Mouse (Mus musculus): ENCODE data around the gene Nthl1. TPM values are rescaled to one million over a fixed set of nuclear protein-coding genes. Genes with fewer than 3 reads are reported as not detected.

Gene Nthl1
- polyA plus RNA-seq, 1 experiment = 7.7 TPM

DNA sequence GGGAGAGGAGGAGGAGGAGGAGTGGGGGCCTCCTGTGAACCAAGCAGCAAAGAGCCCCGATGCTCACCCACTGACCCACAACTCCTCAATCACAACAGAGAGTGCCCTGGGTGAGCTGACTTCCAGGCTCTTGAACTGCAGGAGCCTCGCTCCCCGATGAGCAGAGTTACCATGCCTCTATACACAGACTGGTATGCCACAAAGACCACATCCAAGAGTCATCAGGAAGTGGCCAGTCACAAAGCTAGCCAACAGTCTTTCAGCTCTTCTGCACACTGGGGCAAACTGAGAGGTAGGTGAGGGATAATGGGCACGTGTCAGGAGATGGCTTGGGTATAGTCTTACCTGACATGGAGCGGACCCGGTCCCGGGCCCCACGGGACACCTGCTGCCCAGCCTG, 28.5 kb upstream of the Nthl1 start:
- Histone ChIP-seq H3K4me3 (ENCODE audit: insufficient read depth, low read depth, low read length) (no peak overlapping the region), H3K27ac (replicated peaks; ENCODE audit: low read depth, low read length) (no peak overlapping the region), H3K4me1 (ENCODE audit: control insufficient read depth, insufficient read depth, insufficient read length, low read length) (no peaks in the 10 kb centered on the region)

DNA sequence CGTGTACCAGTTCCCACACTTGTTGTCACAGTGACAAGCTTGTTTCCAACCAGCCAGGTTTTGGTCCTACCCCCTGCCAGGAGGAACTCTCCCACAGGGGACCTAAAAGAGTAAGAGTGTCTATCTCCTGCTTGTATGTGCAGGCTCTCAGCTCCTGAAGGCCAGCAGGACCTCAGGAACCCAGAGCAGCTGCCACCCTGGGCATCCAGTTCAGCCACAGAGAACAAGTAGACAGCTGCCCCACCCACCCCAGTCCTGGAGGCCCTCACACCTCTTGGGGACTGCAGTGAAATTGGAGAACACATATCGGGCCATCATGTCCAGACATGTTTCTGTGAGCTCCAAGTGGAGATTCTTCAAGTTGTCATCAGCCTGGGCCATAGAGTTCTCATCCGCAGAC, 27.9 kb upstream of the Nthl1 start:
- no peak overlapping the region for H3K27ac ChIP-seq (replicated peaks; ENCODE audit: low read depth, low read length)

DNA sequence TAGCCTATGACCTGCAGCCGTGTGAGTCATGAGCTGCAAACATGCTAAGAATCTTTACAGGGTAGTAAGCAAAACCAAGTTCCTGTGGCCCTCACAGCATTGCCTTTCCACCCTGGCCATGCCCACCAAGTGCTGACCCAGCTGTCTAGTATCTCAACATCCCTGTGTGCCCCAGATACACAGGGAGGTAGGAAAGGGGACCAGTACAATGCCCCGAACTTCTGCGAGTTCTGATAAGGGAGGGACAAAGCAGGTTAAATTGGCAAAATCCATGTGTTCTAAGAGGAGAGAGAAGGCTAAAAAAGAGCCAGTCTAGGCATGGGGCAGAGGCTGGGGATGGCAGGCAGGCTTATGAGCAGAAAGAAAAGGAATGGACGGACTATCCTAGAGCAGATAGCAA, 24.1 kb upstream of the Nthl1 start:
- H3K27ac ChIP-seq (replicated peaks; ENCODE audit: low read depth, low read length) = no peak overlapping the region
- H3K4me1 ChIP-seq (ENCODE audit: control insufficient read depth, insufficient read depth, insufficient read length, low read length) = no peaks in the 10 kb centered on the region
- H3K4me3 ChIP-seq (ENCODE audit: insufficient read depth, low read depth, low read length) = no peak overlapping the region

More for the DNA sequence above, 27.9 kb upstream of the Nthl1 start:
- H3K4me3 ChIP-seq (ENCODE audit: insufficient read depth, low read depth, low read length) = no peak overlapping the region
- no peaks in the 10 kb centered on the region for H3K4me1 ChIP-seq (ENCODE audit: control insufficient read depth, insufficient read depth, insufficient read length, low read length)

DNA sequence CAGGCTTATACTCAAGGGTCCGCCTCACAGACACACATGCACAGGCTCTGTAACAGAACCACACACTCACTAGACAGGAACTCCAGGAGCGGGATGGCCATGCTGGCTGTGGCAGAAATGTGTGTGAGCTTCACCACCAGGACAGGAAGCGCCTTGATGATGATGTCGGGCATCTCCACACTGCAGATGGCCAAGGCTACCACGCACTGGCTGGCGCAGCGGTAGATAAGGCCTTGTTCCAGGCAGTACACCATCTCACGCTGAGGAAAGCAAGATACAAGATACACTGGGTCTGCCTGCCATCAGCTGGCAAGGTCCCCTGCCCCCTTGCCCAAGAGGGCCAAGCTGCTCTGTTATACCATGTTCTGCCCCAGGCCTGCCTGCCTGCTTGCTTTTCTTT, 23.6 kb upstream of the Nthl1 start:
- H3K4me3 ChIP-seq (ENCODE audit: insufficient read depth, low read depth, low read length) = no peak overlapping the region
- no peak overlapping the region for H3K27ac ChIP-seq (replicated peaks; ENCODE audit: low read depth, low read length)
- H3K4me1 ChIP-seq (ENCODE audit: control insufficient read depth, insufficient read depth, insufficient read length, low read length) = no peaks in the 10 kb centered on the region

DNA sequence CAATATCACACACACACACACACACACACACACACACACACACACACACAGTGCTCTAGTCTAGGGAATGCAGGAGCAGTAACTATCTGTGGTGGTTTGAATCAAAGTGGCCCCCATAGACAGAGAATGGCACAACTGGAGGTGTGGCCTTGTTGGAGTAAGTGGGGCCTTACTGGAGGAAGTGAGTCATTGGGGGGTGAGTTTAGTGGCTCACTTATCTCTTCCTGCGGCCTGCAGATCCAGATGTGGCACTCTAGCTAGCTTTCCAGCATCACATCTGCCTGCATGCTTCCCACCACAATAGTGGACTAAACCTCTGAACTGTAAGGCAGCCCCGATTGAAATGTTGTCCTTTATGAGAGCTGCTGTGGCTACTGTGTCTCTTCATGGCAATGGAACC, 21.8 kb upstream of the Nthl1 start:
- H3K4me3 ChIP-seq (ENCODE audit: insufficient read depth, low read depth, low read length) = no peak overlapping the region
- no peak overlapping the region for H3K27ac ChIP-seq (replicated peaks; ENCODE audit: low read depth, low read length)
- H3K4me1 ChIP-seq (ENCODE audit: control insufficient read depth, insufficient read depth, insufficient read length, low read length) = no peaks in the 10 kb centered on the region

DNA sequence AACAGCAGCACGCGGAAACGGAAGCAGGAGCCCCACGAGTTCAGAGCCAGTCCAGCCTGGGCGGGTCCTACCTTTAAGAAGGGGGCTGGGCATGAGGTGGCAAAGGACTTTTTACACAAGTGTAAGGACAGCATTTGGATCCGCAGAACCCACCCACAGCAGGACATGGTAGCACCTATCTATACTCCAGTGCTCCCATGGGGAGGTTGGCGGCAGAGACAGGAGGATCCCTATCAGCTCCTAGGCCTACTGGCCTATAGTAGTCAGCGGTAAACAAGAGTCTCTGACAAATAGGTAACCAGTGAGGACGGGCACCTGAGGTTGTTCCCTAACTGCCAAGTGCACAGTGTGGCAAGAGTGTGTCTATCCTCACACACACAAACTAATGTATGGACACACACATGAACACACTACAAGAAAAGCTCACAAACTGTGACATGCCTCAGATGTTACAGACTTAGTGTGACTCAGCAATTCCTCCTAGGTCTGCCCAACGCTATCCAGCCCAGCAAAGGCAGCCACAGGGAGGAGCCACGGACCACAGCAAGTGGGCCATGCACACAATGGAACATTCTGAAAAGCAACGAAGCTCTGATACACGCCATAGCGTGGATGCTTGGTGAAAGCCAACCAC, 14.8 kb upstream of the Nthl1 start:
- Histone ChIP-seq H3K4me3 (ENCODE audit: insufficient read depth, low read depth, low read length) (no peak overlapping the region), H3K27ac (replicated peaks; ENCODE audit: low read depth, low read length) (no peak overlapping the region), H3K4me1 (ENCODE audit: control insufficient read depth, insufficient read depth, insufficient read length, low read length) (no peaks in the 10 kb centered on the region)

DNA sequence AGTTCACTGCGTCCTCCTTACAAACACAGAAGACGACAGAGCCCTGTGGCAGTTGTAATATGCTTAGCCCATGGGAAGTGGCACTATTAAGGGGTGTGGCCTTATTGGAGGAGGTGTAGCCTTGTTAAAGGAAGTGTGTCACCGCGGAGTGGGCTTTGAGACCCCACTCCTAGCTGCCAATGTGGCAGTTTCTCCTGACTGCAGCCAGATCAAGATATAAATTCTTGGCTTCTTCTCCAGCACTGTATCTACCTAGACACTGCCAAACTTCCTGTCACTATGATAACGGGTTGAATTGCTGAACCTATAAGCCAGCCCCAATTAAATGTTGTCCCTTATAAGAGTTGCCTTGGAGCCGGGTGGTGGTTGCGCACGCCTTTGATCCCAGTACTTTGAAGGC, 7.0 kb upstream of the Nthl1 start:
- H3K27ac ChIP-seq (replicated peaks; ENCODE audit: low read depth, low read length) = no peak overlapping the region
- no peaks in the 10 kb centered on the region for H3K4me1 ChIP-seq (ENCODE audit: control insufficient read depth, insufficient read depth, insufficient read length, low read length)
- no peak overlapping the region for H3K4me3 ChIP-seq (ENCODE audit: insufficient read depth, low read depth, low read length)

DNA sequence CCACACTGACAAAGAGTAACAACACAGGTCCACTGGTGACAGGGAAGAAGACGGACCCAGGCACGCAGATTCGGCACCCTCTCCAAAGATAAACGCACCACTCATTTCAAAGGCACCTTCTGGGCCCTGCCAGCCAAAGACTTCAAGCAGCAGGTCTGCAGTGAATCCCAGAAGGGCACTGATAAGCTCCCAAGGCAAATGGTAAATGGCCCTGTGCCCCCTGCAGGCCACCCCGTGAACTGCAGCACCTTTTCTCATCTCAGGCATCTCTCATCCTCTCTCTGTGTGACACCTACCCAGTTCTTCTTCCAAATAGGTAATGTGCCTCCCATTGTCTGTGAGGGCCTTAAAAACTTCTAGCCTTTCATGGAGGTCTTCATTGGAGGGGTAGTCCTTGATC, 3.8 kb upstream of the Nthl1 start:
- no peak overlapping the region for H3K27ac ChIP-seq (replicated peaks; ENCODE audit: low read depth, low read length)

DNA sequence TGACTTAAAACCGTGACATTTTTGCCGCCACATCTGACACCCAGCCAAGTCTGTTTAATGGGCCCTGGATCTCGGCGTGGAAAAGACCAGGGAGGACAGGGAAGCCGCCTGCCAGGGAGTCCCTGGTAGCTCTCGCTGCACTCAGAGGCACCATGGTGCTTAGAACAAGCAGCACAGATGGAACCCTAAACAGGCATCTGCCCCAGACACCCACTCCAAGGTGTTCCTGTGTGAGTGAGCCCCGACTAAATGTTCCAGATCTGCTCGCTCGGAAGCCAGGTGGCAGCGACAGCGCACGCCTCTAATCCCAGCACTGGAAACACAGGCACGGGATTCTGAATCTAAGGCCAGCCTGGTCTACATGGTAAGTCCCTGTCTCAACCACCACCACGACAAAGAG, 2.4 kb upstream of the Nthl1 start:
- no peak overlapping the region for H3K27ac ChIP-seq (replicated peaks; ENCODE audit: low read depth, low read length)
- H3K4me3 ChIP-seq (ENCODE audit: insufficient read depth, low read depth, low read length) = no peak overlapping the region
- H3K4me1 ChIP-seq (ENCODE audit: control insufficient read depth, insufficient read depth, insufficient read length, low read length) = peaks cover 14% of the 10 kb centered on the region

More for the DNA sequence above, 3.8 kb upstream of the Nthl1 start:
- peaks cover 8% of the 10 kb centered on the region; the same call in 1 of the 2 replicates for H3K4me1 ChIP-seq (ENCODE audit: control insufficient read depth, insufficient read depth, insufficient read length, low read length)
- H3K4me3 ChIP-seq (ENCODE audit: insufficient read depth, low read depth, low read length) = no peak overlapping the region

DNA sequence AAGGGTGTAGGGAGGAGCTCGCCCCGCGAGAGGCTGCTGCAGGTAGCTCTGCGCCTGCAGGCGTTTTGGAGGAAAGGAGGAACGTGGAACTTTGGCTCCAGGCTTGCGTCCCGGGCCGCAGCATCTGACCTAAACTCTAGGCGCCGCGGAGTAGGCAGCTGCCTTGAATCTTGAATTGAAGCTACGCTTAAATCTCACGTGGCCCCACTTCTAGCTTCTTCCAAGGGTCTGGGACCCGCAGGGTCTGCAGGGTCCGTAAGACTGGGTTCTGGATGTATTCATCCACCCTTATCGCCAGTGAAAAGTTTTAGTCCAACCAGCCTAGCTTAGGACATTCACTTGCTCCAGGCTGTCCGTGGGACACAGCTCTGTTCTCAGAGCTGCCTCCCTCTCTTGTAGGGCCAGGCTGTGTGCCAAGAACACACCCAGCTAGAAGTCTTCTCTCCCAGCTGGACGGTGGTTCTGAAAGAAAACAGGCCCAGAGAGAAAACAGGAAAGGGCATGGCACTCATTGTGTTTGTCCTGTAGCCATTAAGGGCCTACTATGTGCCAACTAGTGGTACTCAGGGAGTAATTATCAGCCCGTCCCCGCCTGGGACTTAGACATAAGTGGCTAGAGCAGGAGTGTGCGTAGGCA, 451 bp downstream of the Nthl1 start:
- peak overlapping the region; percentile 76 for H3K27ac ChIP-seq (replicated peaks; ENCODE audit: low read depth, low read length)
- peaks cover 22% of the 10 kb centered on the region for H3K4me1 ChIP-seq (ENCODE audit: control insufficient read depth, insufficient read depth, insufficient read length, low read length)
- peak overlapping the region; percentile 91 for H3K4me3 ChIP-seq (ENCODE audit: insufficient read depth, low read depth, low read length)

DNA sequence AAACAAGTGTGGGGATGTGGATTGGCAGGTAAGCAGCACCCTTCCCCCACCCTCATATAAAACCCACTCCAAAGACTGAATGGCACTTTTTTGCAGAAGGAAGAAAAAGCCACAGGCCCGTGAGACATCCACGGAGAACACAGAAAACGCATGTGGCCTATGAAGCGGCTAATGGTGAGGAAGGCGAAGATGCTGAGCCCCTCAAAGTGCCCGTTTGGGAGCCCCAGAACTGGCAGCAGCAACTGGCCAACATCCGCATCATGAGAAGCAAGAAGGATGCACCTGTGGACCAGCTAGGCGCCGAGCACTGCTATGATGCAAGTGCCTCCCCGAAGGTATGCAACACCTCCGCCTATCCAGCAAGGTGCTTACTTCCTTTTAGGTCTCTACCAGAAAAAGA, 1.4 kb downstream of the Nthl1 start:
- no peak overlapping the region for H3K4me3 ChIP-seq (ENCODE audit: insufficient read depth, low read depth, low read length)
- peaks cover 27% of the 10 kb centered on the region for H3K4me1 ChIP-seq (ENCODE audit: control insufficient read depth, insufficient read depth, insufficient read length, low read length)
- H3K27ac ChIP-seq (replicated peaks; ENCODE audit: low read depth, low read length) = peak overlapping the region; percentile 76

DNA sequence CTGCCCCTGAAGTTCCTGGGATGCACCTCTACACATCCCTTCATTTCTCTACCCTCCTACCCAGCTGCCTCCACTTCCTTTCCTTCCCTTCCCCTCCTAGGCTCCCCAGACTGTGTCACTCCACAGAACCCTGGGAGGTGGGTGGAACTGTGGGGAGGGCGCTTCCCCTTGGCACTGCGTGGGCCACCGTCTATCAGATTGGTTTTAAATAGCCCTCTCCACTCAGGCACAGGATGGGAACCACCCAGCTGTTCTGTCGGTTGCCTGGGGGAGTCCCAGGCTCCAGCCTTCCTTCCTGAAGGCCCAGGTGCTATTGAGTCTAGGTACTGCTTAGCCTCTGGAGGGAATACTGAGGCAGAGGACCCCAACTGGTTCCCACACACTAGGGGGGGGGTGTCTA, 2.5 kb downstream of the Nthl1 start:
- peaks cover 29% of the 10 kb centered on the region for H3K4me1 ChIP-seq (ENCODE audit: control insufficient read depth, insufficient read depth, insufficient read length, low read length)
- H3K27ac ChIP-seq (replicated peaks; ENCODE audit: low read depth, low read length) = peak overlapping the region; percentile 20
- no peak overlapping the region for H3K4me3 ChIP-seq (ENCODE audit: insufficient read depth, low read depth, low read length)

DNA sequence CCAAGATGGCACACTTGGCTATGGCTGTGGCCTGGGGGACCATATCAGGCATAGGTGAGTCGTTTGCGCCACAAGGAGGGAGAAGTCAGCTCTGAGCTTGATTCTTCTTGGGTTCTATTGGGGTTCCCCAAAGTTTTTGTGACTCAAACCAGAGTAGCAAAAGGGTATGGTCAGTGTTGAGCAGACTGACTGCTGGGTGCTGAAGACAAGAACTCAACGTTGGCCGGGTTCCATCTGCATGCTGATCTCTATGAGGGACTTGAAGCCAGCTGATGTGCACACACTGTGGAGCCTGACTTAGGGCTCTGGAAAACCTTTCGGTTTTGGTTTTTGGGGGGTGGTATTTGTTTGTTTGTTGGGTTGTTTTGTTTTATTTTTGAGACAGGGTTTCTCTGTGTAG, 3.2 kb downstream of the Nthl1 start:
- Histone ChIP-seq H3K4me1 (ENCODE audit: control insufficient read depth, insufficient read depth, insufficient read length, low read length) (peaks cover 29% of the 10 kb centered on the region), H3K4me3 (ENCODE audit: insufficient read depth, low read depth, low read length) (no peak overlapping the region), H3K27ac (replicated peaks; ENCODE audit: low read depth, low read length) (peak overlapping the region; percentile 20; the same call in 1 of the 2 replicates)

DNA sequence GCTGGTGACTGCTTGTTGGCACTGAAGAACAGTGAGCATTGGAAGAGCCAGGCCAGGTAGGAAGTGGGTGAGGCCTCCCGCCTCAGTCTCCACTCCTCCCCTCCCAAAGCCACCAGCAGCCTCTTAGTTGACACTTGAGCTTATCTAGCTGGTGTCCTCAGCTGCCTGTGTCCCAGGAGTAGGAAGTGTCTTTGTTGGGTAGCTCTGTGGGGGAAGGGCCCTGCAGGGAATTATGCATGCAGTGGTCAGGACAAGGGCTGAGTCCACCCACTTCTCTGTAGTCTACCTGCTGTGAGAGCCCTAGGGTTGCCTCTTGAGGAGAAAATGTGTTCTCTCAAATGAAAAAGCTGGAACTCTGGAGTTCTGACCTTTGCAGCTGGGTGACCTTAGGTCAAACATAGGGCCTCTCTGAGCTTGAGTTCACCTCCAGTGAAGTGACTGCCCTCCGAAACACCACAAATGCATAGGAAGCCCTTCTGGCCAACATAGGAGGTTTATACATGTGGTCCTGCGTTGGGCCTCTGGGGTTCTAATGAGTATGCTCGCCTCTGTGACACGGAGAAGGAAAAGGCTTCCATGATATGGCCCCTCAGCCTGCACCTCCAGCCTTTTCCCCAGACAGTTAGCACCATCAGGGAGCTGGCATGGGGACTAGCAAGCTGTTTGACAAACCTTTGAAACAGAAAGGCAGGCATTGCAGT, 4.5 kb downstream of the Nthl1 start:
- peaks cover 27% of the 10 kb centered on the region for H3K4me1 ChIP-seq (ENCODE audit: control insufficient read depth, insufficient read depth, insufficient read length, low read length)
- H3K27ac ChIP-seq (replicated peaks; ENCODE audit: low read depth, low read length) = 0 out of 2 replicates have a peak overlapping the region, but pooled peaks have one; percentile 8

DNA sequence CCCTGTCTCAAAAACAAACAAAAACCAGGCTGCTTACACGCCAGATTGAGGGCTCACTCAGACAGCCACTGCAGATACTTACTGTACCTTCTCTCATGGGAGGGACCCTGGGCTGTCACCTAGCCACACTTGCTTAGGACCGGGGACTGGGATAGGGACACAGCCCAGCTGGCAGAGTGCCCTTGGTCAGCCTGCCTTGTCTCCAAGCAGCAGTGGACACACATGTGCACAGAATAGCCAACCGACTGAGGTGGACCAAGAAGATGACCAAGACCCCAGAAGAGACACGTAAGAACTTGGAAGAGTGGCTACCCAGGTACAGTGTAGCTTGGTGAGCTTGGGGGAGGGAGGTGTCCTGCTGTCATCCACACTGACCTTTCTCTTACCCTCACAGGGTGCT, 5.7 kb downstream of the Nthl1 start:
- peaks cover 24% of the 10 kb centered on the region for H3K4me1 ChIP-seq (ENCODE audit: control insufficient read depth, insufficient read depth, insufficient read length, low read length)
- H3K4me3 ChIP-seq (ENCODE audit: insufficient read depth, low read depth, low read length) = no peak overlapping the region

More for the DNA sequence above, 4.5 kb downstream of the Nthl1 start:
- H3K4me3 ChIP-seq (ENCODE audit: insufficient read depth, low read depth, low read length) = no peak overlapping the region

DNA sequence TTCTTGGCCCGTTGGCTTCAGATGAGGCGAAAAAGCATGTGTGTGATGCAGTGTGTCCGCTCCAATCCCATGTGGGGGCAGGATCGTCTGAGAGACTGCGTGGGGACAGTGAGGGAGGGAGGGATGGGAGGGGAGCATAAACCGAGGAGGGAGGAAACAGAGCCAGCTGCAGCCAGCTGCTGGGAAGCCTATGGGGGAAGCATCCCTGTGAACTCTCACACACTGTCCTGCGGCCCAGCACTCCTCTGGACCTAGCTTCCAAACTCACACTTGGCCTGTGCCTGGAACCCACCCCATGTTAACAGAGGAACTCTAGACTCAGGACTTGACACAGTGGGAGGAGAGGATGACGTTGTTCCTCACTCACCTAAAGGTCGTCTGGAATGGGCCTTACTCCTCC, 6.4 kb downstream of the Nthl1 start:
- no peak overlapping the region for H3K4me3 ChIP-seq (ENCODE audit: insufficient read depth, low read depth, low read length)
- peaks cover 20% of the 10 kb centered on the region for H3K4me1 ChIP-seq (ENCODE audit: control insufficient read depth, insufficient read depth, insufficient read length, low read length)
- peak overlapping the region; percentile 31 for H3K27ac ChIP-seq (replicated peaks; ENCODE audit: low read depth, low read length)

More for the DNA sequence above, 5.7 kb downstream of the Nthl1 start:
- peak overlapping the region; percentile 31 for H3K27ac ChIP-seq (replicated peaks; ENCODE audit: low read depth, low read length)
